20 mouse cellular contexts compared by ENCODE assay signal in the genomic region with DNA sequence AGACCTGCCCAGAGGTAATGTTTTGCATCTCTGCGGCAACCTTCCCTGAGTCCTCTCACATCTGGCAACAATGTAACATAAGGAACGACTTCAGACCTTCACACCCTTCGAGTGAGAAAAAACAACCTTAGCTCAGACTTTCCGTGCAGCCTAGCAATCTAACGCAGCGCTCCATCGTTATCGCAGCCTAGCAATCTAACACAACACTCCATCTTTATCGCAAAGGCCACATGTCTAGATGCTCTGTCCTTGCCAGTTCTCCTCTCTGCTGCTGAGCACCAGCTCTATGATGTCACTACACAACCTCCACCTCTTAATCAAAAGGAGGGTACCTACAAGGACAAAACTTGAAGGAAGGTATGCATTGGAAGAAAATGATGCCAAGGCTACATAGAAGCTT.
DNase-seq lines count a peak whose midpoint lies in the region; ATAC-seq and TF ChIP-seq lines count a peak whose summit lies in the region.
"Had no signal": no experiment of that assay in that cellular context is flagged by ENCODE, and none has a peak within 500 bp of the region (broad histone marks: within the 10 kb centered on the region; RNA-seq: fewer than 3 reads in every experiment).

No protein-coding gene starts in this region.

- H3K36me3 ChIP-seq in MEL (ENCODE audit: control insufficient read depth in 1 of 2, insufficient read depth in 2 of 2, low read length in 2 of 2) = 0 out of 4 replicates have a peak, but pooled peaks cover 0 to 2% of the 10 kb centered on the region in 2 experiments
- 0 out of 2 replicates have a peak, but pooled peaks cover 4% of the 10 kb centered on the region for H3K36me3 ChIP-seq in limb, embryonic 12.5 days
- H3K36me3 ChIP-seq: forebrain, embryonic 15.5 days had no signal

- DNase-seq in heart, adult 11 months = peak; percentile 64
- DNase-seq in heart, postnatal 36 days = no peak
- peak; percentile 26 for DNase-seq in MEL (ENCODE audit: low read depth, low spot score)
- peak; percentile 35 for DNase-seq in brain, embryonic 14.5 days (ENCODE audit: low read depth)
- no peak for DNase-seq in layer of hippocampus, adult 9-11 months
- no peak for DNase-seq in kidney, postnatal 36 days
- DNase-seq in right cerebral cortex, adult 2 months (ENCODE audit: low spot score in 2 of 2) = no peak
- DNase-seq: adrenal gland, postnatal 10 days; adrenal gland, postnatal 25 days; cerebellum, adult 11-12 months; cerebellum, adult 2 months; cerebellum, adult 9-10 months; cerebellum, postnatal 10 days; cerebellum, postnatal 25 days; forebrain, postnatal 0 days had no signal

- peaks cover 2 to 6% of the 10 kb centered on the region in 2 experiments; a peak in 3 of 4 replicates for H3K4me1 ChIP-seq in MEL (ENCODE audit: control insufficient read depth in 1 of 2, insufficient read depth in 2 of 2, low read length in 2 of 2)
- peaks cover 52% of the 10 kb centered on the region for H3K4me1 ChIP-seq in limb, embryonic 12.5 days (replicated peaks)

- intact Hi-C loops in heart, postnatal 36 days (cut with DNase I) = no loop called here

- peak in 1 of 2 experiments; percentile 41; a peak in 1 of 4 replicates for TF ChIP-seq EP300 in MEL (IDR thresholded peaks at IDR 0.05; ENCODE audit: low read depth in 1 of 2, low read length in 2 of 2)

- H3K9me3 ChIP-seq in MEL (replicated peaks; ENCODE audit: insufficient read depth, low read length) = no peaks in the 10 kb centered on the region
- no peaks in the 10 kb centered on the region for H3K9me3 ChIP-seq in limb, embryonic 12.5 days
- H3K9me3 ChIP-seq: forebrain, embryonic 13.5 days; forebrain, embryonic 15.5 days had no signal

- no peaks in the 10 kb centered on the region for H3K79me2 ChIP-seq in MEL (ENCODE audit: control insufficient read depth, insufficient read depth, low read length, poor library complexity)

- no peaks in the 10 kb centered on the region for H3K27me3 ChIP-seq in MEL (ENCODE audit: control insufficient read depth in 1 of 2, insufficient read depth in 2 of 2, low read length in 2 of 2)
- no peaks in the 10 kb centered on the region for H3K27me3 ChIP-seq in limb, embryonic 12.5 days
- H3K27me3 ChIP-seq: forebrain, embryonic 13.5 days; forebrain, embryonic 15.5 days; Patski had no signal

- WGBS in limb, embryonic 12.5 days = 40% methylated on average over 9 of the region's 9 CpGs

- TF ChIP-seq POLR2A in MEL (IDR thresholded peaks at IDR 0.05; ENCODE audit: control insufficient read depth in 1 of 2, insufficient read depth in 1 of 2, low read depth in 1 of 2, low read length in 2 of 2, poor library complexity in 1 of 2) = no peak
- no peak for TF ChIP-seq POLR2A in brain, embryonic 14.5 days (IDR thresholded peaks at IDR 0.05; ENCODE audit: borderline replicate concordance, extremely low read depth, insufficient read depth, insufficient read length, poor library complexity, severe bottlenecking)

- no peak for ATAC-seq in limb, embryonic 12.5 days (ENCODE audit: insufficient number of reproducible peaks, insufficient read depth, low FRiP score, low TSS enrichment, low read depth)
- ATAC-seq: activated CD4-positive, CD25-positive, alpha-beta regulatory T cell, adult 4 months; forebrain, embryonic 13.5 days; forebrain, embryonic 15.5 days; forebrain, postnatal 0 days; Patski had no signal

- no peak overlapping the region for H3K27ac ChIP-seq in MEL (ENCODE audit: control insufficient read depth, low read depth, low read length)
- peak overlapping the region; percentile 18; the same call in 1 of the 2 replicates for H3K27ac ChIP-seq in limb, embryonic 12.5 days
- H3K27ac ChIP-seq: forebrain, embryonic 13.5 days; forebrain, embryonic 15.5 days had no signal

- no peak for TF ChIP-seq RAD21 in MEL (IDR thresholded peaks at IDR 0.05; ENCODE audit: low read depth, low read length)

- no peak overlapping the region for H3K4me3 ChIP-seq in MEL (ENCODE audit: control insufficient read depth in 1 of 2, insufficient read depth in 1 of 2, low read depth in 2 of 2, low read length in 2 of 2)
- no peak overlapping the region for H3K4me3 ChIP-seq in limb, embryonic 12.5 days (replicated peaks)
- H3K4me3 ChIP-seq: forebrain, embryonic 13.5 days; forebrain, embryonic 15.5 days had no signal

- no peak overlapping the region for H3K4me2 ChIP-seq in limb, embryonic 12.5 days
- H3K4me2 ChIP-seq: forebrain, embryonic 13.5 days; forebrain, embryonic 15.5 days had no signal

- TF ChIP-seq CTCF in MEL (IDR thresholded peaks at IDR 0.05 in 2 of 3, conservative IDR thresholded peaks at IDR 0.05 in 1 of 3; ENCODE audit: control insufficient read depth in 1 of 3, insufficient read depth in 1 of 3, low read depth in 2 of 3, low read length in 3 of 3, poor library complexity in 1 of 3, severe bottlenecking in 1 of 3) = no peak
- no peak for TF ChIP-seq CTCF in brain, embryonic 14.5 days (IDR thresholded peaks at IDR 0.05; ENCODE audit: borderline replicate concordance, extremely low read depth, insufficient read depth, insufficient read length)

- H3K9ac ChIP-seq in MEL (ENCODE audit: control insufficient read depth, low read depth, low read length, poor library complexity, severe bottlenecking) = no peak overlapping the region
- no peak overlapping the region for H3K9ac ChIP-seq in limb, embryonic 12.5 days (replicated peaks)
- H3K9ac ChIP-seq: forebrain, embryonic 13.5 days; forebrain, embryonic 15.5 days; forebrain, postnatal 0 days had no signal

TF ChIP-seq in MEL, 35 proteins besides CTCF, POLR2A, EP300 and RAD21:
- peak; percentile 75 for TF ChIP-seq TCF12 (IDR thresholded peaks at IDR 0.05; ENCODE audit: low read depth, low read length)
- no peak for TF ChIP-seq UBTF (IDR thresholded peaks at IDR 0.05; ENCODE audit: borderline replicate concordance, insufficient read depth, low read depth, low read length)
- TF ChIP-seq ETS1 (IDR thresholded peaks at IDR 0.05; ENCODE audit: low read depth, low read length) = peak; percentile 71
- no peak for TF ChIP-seq HCFC1 (IDR thresholded peaks at IDR 0.05; ENCODE audit: low read depth, low read length)
- TF ChIP-seq KAT2A (conservative IDR thresholded peaks at IDR 0.05; ENCODE audit: low read depth, low read length) = no peak
- no peak for TF ChIP-seq CHD2 (IDR thresholded peaks at IDR 0.05; ENCODE audit: low read length)
- TF ChIP-seq GATA1 (IDR thresholded peaks at IDR 0.05; ENCODE audit: low read depth, low read length) = peak; percentile 58
- 0 out of 2 replicates have a peak, but pooled peaks have one; percentile 27 for TF ChIP-seq ZNF384 (IDR thresholded peaks at IDR 0.05; ENCODE audit: low read depth, low read length)

Comparison
In these comparisons a context has a peak if more than half of its experiments do, and no peak if none do; other contexts are left out.
1. DNase-seq: peak in heart, adult 11 months (single experiment), MEL (single experiment) and brain, embryonic 14.5 days (single experiment); none in heart, postnatal 36 days (0 of 2), layer of hippocampus, adult 9-11 months (single experiment), kidney, postnatal 36 days (0 of 2) and right cerebral cortex, adult 2 months (0 of 2).